Mouse (Mus musculus) urinary bladder, postnatal 14 days (tissue): ENCODE measurements around the gene Kcmf1.

Source experiments
- DNase-seq: peaks from one replicate; pipeline ENCODE4 v3.0.0; 2021; ENCODE audit warnings: low spot score

Kcmf1 gene

DNA sequence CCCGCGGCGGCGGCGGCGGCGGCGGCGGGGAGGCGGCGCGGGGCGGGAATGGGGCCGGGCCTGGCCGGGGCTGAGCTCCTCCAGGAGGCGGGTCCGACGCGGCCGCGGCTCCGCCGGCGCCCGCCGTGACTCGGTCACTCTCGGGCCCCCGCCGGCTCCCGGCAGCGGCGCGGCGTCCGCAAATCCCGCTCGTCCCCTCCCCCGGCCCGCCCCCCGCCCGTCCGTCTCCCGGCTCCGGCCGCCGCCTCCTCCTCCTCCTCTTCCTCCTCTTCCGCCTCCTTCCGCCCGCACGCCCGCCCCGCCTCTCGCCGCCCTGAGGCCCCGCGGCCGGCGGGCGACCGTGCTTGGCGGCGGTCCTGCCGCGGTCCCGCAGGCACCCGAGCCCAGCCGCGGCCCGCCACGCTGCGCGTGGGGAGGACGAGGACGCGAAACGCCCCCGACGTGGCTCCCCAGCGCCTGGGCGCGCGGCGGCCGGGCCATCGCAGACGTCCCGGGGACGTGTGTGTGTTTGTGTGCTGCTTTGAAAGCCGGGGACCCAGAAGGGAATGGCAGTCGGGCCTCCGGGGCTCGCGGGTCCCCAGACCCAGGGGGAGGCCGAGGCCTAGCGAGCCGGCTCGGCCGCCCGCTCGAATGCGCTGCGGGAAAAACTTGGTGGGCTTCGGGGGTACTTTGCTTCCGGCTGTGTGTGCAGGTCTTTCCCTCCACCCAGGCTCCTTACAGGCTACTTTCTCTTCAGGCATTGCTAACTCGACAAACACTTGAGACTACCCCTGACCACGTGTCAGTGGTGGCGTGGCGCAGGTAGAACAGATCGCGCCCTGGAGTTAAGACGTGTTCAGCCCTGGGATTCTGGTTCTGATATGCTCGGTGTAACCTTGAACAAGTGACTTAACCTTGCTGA lies at the start of gene Kcmf1:
Gene Kcmf1 (minus strand): TSS at position 199 of the 901 bp plus-strand sequence.
- peak; percentile 80 for DNase-seq

DNA sequence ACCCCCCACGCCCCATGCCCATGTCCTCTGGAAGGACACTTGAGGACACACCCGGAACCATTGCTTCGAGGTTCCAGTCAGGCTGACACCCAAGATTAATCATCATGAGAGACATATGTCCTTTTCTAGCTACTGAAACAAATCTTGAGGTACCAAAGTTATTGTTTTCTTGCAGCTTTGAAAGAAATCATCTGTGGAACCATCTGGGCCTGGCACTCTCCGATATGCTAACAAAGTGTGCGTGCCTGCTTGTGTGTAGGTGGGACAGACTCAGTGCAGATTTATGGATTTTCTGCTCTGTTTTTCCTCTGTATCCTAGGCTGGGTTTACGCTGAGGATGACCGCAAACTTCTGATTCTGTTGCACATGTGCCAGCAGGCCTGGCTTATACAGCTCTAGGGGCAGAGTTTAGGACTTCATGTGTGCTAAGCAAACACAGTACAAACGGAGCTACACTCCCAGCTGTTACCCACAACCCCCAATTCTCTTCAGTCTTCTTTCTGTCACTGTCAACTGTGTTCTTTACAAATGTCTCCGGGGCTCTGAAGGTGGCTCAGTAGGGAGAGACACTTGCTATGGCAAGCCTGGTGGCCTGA lies 49.5 kb upstream of the Kcmf1 start:
- no peak for DNase-seq

DNA sequence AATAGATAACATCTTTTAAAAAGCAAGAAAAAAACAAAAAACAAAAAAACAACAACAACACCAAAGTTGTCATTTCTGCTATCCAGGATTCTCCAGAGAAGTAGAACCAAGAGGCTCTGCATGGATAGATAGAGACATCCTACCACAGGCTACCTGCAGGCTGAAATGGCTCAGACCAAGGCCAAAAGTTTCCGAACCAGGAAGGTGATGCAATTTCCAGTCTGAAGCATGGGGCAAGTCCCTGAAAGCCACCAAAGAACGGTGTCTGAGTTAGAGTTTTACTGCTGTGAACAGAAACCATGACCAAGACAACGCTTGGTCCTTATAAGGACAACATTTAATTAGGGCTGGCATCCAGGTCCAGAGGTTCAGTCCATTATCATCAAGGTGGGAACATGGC lies 48.6 kb upstream of the Kcmf1 start:
- DNase-seq, result no peak

DNA sequence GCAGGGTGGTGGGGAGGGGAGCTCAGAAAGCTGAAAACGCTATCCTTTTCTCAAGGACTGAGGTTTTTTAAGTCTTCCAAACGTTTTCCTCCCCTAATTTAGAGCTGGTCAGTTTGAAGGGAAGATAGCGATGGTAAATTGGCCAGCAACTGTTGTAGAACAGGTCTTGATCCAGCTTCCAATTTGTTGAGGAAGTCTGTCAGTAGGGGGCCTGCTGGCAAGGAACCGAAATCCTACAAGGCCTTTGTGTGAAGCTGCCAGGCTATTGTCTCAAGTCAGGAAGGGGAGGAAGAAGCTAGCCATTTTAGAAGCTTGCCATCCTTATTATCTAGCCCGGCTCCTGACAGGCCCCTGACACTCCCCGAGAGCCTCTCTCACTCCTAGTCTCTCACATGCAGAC lies 48.2 kb upstream of the Kcmf1 start:
- DNase-seq, result no peak

DNA sequence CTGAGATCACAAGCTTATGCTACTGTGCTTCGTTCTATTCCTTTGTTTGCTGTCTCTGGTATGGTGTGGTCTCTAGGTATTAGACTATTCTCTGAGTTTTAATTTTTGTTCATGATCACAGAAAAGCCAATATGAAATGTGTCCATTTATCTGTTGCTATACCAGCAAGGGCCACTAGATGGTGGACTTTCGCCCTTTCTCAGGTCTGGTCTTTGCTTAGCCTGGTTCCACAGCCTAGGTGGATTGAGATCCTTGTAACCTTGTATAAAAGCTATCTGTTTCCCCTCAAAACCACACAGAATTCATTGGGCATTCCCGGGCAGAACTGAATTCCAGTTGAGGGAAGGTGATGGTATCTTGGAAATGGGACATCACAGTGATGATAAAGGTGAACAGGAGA lies 40.7 kb upstream of the Kcmf1 start:
- DNase-seq, result peak; percentile 73

DNA sequence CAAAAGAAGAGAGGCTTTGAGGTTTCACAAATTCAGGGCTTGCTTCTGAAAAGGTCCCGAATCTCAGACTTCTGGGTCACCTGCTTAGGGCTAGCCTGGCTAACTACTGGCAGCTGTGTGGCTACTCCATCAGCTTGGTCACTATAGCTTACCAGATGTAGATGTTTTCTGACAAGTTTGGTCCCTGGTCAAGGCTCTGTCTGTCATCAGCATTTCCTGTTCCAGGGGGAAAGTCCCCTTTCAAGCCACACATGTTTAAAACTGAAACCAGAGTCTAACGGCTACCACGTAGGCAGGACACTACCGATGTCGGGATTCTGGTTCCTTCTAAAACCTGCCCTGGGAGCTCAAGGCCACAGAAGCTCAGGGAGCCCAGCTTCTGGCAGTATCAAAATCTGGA lies 38.1 kb upstream of the Kcmf1 start:
- no peak for DNase-seq

DNA sequence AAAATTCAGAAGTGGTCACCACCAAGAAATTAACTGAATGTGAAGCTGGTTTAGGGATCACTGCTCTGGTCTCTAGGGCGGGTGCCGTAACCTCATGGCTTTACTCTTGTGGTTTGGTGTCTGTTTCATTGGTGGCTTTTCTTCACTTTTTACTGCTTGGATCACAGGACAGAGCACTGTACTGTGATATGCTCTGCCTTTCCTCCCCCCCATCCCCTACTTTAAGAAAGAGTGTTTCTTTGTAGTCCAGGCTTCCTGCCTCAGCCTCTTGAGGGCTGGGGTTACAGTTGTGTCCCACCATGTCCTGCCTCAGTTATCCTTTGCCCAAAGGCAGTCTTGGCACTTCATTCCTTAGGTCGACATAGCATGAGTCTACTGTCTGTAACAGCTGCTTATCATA lies 37.7 kb upstream of the Kcmf1 start:
- DNase-seq, result no peak

DNA sequence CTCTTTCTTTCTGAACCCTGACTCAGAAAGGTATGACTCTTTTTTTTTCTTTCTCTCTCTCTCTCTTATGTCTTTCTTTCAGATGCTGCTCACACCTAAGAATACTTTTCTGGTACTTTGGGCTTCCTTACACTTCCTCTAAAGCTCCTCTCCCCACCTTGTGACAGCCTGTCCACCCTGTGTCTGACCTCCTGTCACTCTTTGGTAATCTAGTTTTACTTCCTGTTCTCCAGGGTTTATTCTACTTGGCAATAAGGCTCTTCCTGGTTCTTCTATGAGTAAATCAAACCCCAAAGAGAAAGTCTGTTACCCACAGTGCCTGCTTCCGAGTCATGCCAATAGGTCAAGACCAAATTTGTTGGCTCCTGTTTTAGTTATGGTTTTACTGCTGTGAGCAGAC lies 33.2 kb upstream of the Kcmf1 start:
- DNase-seq, result no peak

DNA sequence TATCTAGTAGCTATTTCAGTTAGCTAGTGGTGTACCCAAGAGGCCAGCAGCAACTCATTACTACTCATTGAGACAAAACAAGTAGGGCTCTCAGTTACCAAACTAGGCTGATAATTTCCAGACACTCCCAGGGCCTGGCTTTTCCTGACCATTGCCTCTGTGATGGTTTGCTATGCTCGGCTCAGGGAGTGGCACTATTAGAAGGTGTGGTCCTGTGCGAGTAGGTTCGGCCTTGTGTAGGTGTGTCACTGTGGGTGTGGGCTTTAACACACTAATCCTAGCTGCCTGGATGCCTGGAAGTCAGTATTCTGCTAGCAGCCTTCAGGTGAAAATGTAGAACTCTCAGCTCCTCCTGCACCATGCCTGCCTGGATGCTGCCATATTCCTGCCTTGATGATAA lies 31.8 kb upstream of the Kcmf1 start:
- no peak for DNase-seq

DNA sequence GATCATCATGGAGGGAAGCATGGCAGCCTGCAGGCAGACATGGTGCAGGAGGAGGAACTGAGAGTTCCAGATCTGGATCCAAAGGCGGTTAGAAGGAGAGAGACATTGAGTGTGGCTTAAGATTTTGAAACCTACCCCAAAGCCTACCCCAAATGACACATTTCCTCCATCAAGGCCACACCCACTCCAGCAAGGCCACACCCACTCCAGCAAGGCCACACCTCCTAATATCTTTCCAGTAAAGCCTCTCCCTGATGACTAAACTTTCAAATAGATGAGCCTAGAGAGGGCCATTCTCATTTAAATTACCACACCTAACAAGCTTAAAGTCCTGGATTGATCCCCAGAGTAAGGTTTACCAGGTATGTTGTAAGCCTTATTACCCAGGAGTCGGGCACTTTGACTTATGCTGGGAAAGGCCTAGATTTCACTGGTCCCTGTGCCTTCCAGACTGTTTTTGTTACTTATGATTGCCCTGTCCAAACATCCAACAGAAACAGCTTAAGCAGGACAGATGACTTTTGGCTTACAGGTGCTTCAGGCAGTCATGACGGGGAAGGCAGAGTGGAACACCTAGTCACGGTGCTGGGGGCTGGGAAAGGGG lies 30.1 kb upstream of the Kcmf1 start:
- DNase-seq, result no peak

DNA sequence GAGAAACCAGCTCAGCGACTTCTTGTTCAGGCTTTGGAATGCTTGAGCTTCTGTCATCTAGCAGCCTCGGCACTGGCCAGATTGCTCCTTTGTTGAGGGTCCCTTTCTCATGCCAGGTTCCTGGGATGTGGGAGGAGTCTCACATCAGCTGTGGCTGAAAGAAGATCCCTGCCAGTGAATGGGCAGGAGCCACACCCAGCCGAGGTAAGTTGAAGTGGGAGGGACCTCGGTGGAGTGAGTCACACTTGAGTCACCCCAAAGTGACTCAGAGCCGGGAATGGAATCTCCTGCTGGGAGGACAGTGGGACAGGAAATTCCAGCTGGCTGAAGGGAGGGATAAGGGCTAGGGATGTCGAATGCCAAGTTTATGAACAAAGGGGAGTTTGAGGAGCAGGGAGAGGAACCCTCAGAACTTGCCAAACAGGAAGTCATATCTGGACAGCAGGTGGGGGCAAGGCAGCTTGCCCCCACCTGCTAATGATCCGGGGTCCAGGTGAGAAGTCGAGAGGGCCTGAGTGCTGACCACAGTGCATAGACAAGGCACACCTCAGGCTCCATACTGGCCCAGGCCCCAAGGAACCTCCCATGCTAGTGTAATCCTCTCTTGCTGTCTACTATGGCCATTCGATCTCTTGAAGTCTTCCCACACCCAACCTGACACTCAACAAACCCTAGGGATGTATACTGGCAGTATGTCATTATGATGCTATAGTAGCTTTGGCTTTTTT lies 27.1 kb upstream of the Kcmf1 start:
- peak; percentile 76 for DNase-seq

DNA sequence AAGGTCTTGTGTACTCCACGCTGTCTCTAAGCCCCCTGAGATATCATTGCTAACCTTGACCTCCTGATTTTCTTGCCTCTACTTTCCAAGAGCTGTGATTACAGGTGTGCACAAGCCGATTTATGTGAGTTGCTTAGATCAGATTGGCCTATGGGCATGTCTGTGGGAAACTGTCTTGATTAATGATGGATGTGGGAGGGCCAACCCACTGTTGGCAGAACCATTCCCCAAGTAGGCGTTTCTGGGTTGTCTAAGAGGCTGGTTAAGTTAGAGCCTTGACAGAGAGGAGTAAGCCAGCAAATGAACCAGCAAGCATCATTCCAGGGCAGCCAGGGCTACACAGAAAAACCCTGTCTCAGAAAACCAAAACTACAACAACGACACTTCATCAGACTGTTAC lies 26.3 kb upstream of the Kcmf1 start:
- no peak for DNase-seq

DNA sequence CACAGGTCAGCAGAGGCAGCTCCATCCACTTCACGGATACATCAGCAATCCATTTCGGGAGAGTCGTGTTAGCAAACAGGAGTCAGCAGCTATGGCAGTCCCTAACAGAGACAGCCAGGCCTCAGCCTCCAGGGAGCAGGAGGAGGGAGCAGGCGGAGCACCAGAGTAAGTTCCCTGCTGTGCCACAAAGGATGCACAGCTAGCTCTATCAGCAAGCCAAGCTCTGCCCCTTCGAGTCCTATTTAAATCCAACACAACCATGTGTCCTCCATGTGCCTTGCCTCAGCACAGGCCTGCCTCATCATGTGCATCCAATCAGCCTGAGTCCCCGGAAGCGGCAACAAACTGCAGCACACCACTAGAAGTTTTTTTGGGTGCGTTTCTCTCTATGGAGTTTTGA lies 23.6 kb upstream of the Kcmf1 start:
- no peak for DNase-seq

DNA sequence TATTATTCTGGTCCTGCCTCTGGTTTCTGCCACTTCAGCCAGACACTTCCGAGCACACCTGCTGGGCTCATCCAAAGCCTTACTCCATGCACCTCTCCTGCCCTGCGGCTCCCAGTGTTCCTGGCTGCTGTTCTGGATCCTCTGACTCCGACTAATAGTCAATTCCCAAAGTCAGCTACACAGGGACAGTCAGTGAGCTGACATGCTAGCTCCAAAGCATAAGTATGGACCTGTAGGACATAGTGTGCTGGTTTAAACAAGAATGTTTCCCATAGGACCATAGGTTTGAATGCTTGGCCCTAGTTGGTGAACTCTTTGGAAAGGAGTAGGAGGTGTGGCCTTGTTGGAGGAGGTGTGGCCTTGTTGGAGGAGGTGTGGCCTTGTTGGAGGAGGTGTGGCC lies 21.3 kb upstream of the Kcmf1 start:
- no peak for DNase-seq

DNA sequence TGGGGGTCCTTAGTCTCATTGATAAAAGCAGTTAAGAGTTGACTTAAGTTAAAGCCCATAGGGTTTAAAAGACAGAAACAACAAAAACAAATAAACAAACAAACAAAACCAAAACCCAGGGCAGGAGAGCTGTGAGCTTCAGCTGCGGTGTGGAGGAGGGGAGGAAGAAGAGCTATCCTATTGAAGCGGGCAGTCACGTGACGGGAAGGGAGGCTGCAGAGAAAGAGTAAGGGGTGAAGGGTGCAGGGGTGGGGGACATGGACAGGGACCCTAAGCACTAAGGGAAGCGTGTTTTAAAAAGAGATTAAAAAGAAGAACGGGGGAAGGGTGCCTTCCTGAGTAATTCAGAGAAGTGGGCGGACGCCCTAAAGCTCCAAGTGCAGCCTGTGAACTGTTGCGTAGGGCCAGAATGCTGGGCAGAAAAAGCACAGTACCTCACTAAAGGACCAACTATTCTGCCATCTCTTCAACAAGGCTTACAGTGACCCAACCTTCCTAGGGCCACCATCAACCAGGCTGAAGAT lies 18.8 kb upstream of the Kcmf1 start:
- DNase-seq, result no peak

DNA sequence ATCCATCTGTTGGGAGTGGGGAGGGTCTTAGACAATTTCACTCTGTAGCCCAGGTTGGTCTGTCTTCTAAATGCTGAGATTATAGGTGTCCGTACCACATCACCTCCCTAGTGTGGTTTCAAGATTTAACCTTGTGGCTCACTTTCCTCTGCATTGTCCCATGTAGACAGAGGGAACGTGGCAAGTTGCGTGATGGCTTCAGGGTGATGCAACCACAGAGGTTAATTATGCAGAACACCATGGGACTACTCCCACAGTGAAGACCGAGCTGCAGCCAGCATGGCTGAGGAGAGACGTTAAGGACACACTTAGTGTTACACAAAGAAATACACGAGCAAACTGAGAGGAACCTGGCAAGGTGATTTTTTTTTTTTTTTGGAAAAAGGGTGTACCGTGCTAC lies 16.6 kb upstream of the Kcmf1 start:
- DNase-seq, result no peak

DNA sequence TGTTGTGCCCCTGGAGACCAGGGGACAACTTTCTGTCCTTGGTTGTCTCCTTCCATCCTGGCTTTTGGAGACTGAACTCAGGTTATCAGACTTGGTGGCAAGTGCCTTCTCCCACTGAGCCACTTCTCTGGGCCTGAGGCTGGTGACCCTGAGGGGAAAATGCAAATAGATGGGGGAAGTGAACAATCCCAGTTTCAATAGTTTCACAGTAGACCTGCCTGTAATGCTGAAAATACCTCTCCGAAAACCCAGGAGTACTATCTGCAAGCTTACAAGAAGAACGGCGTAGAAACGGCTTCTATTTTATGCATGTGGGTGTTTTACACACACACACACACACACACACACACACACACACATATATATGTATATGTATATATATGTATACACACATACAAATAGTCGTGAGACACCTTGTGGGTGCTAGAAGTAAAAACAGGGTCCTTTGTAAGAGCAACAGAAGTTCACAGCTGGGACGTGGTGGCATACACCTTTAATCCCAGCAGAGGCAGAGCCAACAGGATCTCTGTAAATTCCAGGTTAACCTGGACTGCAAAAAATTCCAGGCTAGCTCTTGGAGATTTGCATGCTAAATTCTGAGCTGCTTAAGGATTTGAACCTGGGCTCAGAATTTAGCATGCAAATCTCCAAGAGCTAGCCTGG lies 14.4 kb upstream of the Kcmf1 start:
- DNase-seq, result no peak

DNA sequence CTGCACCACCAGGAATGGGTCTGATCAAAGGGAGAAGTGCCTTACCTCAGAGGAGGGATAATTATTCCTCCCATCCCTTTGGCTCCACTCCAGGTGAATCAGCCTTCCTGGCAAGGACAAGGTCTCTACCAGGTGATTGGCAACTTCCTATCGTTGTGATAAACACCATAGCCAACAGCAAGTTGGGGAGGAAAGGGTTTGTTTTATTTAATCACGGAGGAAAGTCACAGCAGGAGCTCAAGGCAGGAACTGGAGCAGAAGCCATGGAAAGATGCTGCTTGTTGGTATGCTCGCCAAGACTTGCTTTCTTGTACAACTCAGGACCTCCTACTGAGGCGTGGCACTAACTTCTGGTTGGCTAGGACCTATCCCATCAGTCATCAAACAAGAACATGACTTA lies 11.5 kb upstream of the Kcmf1 start:
- DNase-seq, result no peak

DNA sequence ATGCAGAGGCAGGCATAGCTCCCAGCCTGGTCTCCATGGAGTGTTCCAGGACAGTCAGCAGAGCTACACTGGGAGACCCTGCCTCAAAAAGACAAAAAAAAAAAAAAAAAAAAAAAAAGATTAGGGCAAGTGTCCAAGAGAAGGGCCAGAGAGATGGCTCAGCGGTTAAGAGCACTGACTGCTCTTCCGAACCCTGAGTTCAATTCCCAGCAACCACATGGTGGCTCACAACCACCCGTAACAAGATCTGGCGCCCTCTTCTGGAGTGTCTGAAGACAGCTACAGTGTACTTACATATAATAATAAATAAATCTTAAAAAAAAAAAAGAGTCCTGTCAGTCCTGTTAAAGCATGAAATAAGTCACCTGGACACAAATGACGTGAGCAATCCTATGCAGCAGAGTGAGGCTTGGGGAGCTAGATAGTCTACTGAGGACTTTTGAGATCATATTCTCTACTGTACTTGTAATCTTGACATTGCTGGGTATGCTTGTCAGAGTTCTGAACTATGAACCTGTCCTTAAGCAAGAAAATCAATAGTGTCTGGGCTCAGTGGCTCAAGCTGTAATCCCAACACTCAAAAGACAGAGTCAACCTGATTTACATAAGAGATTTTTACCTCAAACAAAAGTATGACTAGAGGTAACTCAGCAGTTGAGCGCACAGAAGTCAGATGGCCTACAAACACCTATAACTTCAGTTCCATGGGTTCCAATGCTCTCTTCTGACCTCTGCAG lies 2.6 kb upstream of the Kcmf1 start:
- no peak for DNase-seq

DNA sequence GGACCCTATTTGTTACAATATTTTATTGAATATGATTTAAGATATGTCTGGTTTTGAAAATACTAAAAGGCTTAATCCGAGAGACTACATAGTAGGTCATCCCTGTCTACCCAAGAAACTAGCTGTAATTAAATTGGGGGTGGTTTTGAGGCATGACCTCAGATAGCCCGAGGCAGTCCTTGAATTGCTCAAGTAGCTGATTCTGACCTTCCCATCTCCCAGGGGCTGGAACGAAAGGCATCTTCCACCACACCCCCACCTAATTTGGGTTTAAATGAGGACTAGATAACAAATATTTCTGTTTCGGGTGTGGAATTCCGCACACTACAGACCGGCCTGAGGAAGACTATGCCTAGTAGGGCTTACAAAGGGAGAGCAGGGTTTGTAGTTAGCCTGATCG lies 1.2 kb upstream of the Kcmf1 start:
- no peak for DNase-seq

DNA sequence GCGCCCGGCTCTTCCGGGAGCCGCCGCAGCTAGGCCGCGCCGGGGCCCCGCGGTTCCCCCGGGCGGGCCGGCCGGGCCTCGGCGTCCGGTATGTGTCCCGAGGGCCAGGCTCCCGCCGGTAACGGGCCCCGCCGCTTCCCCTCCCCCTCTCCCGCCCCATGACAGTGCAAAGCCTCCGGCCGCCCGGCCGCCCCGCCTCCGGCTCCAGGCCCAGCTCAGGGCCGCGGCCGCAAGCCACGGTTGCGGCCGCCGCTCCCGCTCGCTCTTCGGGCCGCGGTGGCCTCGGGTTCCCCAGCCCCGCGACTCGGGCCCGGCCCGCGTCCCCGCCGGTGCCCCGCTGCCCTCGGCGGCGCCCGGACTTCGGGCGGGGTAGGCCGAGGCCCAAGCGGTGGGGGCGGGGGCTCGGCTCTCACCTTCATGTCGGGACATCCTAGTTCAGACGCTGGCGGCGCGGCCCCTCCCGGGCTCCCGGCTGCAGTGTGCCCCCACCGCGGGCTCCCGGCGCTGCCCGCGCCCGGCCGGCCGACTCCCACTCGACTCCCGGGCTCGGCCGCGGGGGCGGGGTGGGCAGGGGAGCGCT lies 488 bp downstream of the Kcmf1 start:
- DNase-seq, result peak; percentile 67
